Mouse (Mus musculus): ENCODE measurements around the gene March5. TPM values are rescaled to one million over a fixed set of nuclear protein-coding genes. Genes with fewer than 3 reads are reported as not detected.
A peak's percentile ranks its signal among the peaks of the same experiment; 100 is the strongest.
"Not testable (repeated sequence)": the region's sequence is repeated elsewhere in the genome, so short reads cannot be mapped to it uniquely, and the experiment has no call there.

Gene March5
- polyA plus RNA-seq, 1 experiment from 2014 or later, result 95.9 TPM

DNA sequence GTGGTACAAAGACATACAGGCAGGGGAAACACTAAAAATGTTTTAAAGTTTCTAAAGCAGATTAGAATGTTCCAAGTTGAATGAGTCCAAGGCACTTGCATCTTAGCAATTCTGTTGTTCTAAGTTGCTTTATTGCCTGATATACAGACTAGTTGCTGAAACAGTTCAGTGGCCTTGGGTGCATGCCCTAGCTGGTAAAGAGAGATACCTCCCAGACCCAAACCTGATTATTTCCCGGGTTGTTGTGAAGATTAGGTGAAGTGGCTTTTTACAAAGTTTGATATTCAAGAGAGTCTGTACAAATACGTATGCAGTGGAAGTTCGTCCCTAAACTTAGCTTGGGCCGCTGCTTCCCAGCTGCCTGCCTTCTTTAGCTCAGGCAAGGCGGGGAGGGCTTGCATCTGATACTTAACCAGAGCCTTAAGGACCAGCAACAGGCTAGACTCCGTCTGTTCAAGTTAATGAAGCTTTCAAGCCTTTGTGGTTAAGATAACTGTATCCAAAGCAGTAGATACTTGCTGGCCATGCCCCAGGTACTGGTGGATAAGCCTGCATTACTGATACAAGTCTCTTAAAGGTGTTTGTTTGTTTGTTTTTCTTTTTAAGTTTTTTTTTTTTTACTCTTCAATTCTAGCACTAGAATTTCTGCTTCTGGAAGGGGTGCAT lies 18.0 kb downstream of the March5 start:
- H3K36me3 ChIP-seq, result peaks cover 35% of the 10 kb centered on the region
- no peak for DNase-seq (ENCODE audit: low spot score)
- H3K27ac ChIP-seq, result no peak overlapping the region
- 62% methylated on average over 6 of the region's 6 CpGs for WGBS
- H3K9me3 ChIP-seq, result no peaks in the 10 kb centered on the region
- H3K4me3 ChIP-seq, result no peak overlapping the region
- H3K27me3 ChIP-seq (ENCODE audit: insufficient read depth, poor library complexity, severe bottlenecking), result no peaks in the 10 kb centered on the region
- no peaks in the 10 kb centered on the region for H3K4me1 ChIP-seq

DNA sequence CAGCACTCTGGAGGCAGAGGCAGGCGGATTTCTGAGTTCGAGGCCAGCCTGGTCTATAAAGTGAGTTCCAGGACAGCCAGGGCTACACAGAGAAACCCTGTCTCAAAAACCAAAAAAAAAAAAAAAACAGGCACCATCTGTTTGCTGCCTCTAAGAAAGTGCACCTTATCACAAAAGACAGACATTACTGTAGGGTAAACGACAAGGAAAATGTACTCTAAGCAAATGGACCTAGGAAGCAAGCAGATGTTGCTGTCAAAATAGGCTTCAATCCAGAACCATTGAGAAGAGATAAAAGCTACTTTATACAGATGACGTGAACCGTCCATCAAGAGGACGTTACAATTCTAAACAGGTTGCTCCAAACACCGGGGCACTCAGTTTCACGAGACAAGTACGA lies 25.3 kb downstream of the March5 start:
- Histone ChIP-seq H3K4me1 (peaks cover 10% of the 10 kb centered on the region), H3K27me3 (ENCODE audit: insufficient read depth, poor library complexity, severe bottlenecking) (peaks cover 47% of the 10 kb centered on the region)
- not testable (repeated sequence) for H3K4me3 ChIP-seq, H3K36me3 ChIP-seq, H3K27ac ChIP-seq, H3K9me3 ChIP-seq
- DNase-seq (ENCODE audit: low spot score), result peak; percentile 48
- WGBS, result 71% methylated on average over 9 of the region's 9 CpGs

DNA sequence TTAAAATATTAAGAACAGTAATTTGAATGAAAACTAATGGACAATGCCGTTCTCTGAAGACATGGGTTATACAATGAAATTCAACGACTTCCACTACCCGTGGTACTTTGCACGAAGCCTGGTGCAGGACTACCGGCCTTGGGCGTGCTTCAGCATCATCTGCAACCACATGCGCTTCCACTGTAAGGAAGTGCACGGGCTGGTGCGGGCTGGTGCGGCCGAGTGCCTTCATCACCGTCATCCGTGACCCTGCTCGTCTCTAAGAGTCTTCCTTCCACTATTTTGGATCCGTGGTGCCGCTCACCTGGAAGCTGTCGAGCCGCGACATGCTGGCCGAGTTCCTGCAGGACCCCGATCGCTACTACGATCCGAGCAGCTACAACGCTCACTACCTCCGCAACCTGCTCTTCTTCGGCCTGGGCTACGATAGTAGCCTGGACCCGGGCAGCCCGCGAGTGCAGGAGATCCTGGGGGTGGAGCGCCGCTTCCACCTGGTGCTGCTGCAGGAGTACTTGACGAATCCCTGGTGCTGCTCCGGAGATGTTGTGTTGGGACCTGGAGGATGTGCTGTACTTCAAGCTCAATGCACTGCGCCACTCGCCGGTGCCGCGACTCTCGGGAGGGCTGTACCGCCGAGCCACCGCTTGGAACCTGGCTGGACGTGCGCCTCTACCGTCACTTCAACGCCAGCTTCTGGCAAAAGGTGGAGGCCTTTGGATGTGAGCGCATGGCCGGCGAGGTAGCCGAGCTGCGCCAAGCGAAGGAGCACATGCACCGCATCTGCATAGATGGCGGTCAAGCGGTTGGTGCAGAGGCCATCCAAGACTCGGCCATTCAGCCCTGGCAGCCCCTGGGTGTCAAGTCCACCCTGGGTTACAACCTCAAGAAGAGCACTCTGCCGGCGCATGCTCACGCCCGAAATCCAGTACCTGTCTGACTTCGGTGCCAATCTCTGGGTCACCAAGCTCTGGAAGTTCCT lies 26.5 kb downstream of the March5 start:
- Histone ChIP-seq H3K9me3 (no peaks in the 10 kb centered on the region), H3K27ac (peak overlapping the region; percentile 78), H3K36me3 (no peaks in the 10 kb centered on the region), H3K4me3 (peak overlapping the region; percentile 63), H3K27me3 (ENCODE audit: insufficient read depth, poor library complexity, severe bottlenecking) (peaks cover 53% of the 10 kb centered on the region), H3K4me1 (peaks cover 22% of the 10 kb centered on the region)
- DNase-seq (ENCODE audit: low spot score), result no peak
- WGBS, result 4% methylated on average over 63 of the region's 63 CpGs

DNA sequence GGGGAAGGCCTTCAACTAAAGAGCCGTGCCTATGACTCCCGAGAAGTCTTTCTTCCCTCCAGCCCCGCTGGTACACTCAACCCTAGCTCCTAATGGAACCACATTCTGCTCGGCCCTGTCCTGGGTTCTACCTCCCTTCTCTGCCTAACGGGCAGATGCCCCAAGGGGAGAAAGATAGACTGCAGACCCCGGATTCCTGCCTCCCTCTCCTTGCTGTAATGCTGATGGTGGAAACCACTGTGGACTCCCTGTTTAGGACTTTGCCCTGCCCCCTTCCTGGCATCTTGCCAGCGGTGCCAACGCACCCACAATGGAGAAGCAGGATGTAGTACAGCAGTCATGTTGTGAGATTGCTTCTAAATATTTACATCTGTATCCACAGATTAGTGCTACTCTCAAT lies 28.5 kb downstream of the March5 start:
- peaks cover 24% of the 10 kb centered on the region for H3K4me1 ChIP-seq
- peaks cover 53% of the 10 kb centered on the region for H3K27me3 ChIP-seq (ENCODE audit: insufficient read depth, poor library complexity, severe bottlenecking)
- no peak overlapping the region for H3K27ac ChIP-seq
- 58% methylated on average over 8 of the region's 8 CpGs for WGBS
- DNase-seq (ENCODE audit: low spot score), result no peak
- H3K36me3 ChIP-seq, result no peaks in the 10 kb centered on the region
- H3K9me3 ChIP-seq, result no peaks in the 10 kb centered on the region
- no peak overlapping the region for H3K4me3 ChIP-seq

DNA sequence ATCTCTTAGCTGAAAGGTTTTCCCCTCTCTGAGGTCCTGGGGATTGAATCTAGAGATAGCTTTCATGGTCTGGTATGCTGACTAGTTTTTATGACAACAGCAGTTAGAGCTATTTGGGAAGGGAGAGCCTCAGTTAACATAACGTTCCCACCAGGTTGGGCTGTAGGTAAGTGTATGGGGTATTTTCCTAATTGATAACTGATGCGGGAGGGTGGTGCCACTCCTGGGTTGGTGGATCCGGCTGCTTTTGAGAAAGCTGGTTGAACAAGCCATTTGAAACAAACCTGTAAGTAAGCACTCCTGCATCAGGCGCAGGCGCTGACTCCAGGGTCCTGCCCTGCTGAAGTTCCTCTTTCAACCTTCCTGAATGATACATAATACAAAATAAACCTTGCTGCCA lies 30.0 kb downstream of the March5 start:
- no peak for DNase-seq (ENCODE audit: low spot score)
- peaks cover 24% of the 10 kb centered on the region for H3K4me1 ChIP-seq
- H3K27ac ChIP-seq, result peak overlapping the region; percentile 44; the same call in 1 of the 2 replicates
- H3K9me3 ChIP-seq, result no peaks in the 10 kb centered on the region
- H3K36me3 ChIP-seq, result no peaks in the 10 kb centered on the region
- WGBS, result 47% methylated on average over 5 of the region's 5 CpGs
- H3K27me3 ChIP-seq (ENCODE audit: insufficient read depth, poor library complexity, severe bottlenecking), result peaks cover 53% of the 10 kb centered on the region
- no peak overlapping the region for H3K4me3 ChIP-seq

DNA sequence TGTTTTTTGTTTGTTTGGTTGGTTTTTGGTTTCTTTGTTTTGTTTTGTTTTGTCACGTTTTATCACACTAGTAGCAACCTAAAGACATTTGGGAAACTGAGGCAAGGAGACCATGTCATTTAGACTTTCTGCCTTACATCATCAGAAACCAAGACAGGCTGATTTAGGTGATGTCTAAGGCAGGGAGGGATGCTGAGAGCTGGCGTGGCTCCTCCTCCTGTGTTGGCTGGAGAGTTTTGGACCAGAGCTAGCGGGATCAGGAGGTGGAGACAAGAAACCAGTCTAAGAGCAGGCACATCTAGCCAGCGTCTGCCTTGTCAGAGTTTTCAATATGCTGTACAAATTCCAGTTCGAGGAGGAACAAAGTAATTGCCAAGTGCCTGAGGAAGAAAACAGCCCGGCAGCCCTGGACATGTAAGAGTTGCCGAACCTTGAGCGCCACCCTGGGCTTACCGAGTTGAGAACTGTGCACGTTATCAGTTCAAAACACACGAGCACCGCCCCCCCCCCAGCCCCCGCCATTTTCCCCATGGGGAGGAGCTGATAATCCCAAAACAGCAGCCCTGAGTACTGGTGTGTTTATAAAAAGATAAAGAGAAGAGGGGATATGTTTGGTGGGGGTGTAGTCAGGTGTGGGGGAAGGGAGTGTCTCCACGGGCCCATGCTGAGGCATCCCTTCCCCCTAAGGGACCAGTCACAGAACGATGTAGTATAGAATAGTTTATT lies 30.5 kb downstream of the March5 start:
- H3K9me3 ChIP-seq, result no peaks in the 10 kb centered on the region
- peak; percentile 93 for DNase-seq (ENCODE audit: low spot score)
- peak overlapping the region; percentile 44; the same call in 1 of the 2 replicates for H3K27ac ChIP-seq
- H3K4me1 ChIP-seq, result peaks cover 24% of the 10 kb centered on the region
- 7% methylated on average over 15 of the region's 15 CpGs for WGBS
- no peaks in the 10 kb centered on the region for H3K36me3 ChIP-seq
- peaks cover 51% of the 10 kb centered on the region for H3K27me3 ChIP-seq (ENCODE audit: insufficient read depth, poor library complexity, severe bottlenecking)
- H3K4me3 ChIP-seq, result no peak overlapping the region; the same call in 1 of the 2 replicates

DNA sequence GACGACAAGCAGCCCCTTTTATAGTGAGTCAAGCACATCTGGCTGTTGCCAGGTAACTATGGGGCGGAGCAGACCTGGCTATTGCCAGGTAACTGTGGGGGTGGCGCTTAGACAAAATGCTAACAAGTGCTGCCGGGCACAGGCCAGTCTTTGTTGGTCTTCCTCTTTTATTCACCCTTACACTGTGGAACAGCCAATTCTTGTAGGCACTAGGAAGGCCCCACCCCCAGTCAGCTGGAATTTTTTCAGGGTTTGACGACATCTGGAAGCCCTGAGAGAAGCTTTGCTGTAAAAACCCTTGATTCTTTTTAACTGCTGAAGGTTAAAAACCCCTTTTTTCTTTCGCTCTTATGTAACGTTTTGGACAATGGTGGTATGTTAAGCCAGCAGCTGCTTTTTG lies 31.3 kb downstream of the March5 start:
- Histone ChIP-seq H3K4me3 (no peak overlapping the region), H3K4me1 (peaks cover 22% of the 10 kb centered on the region), H3K27me3 (ENCODE audit: insufficient read depth, poor library complexity, severe bottlenecking) (peaks cover 45% of the 10 kb centered on the region), H3K9me3 (no peaks in the 10 kb centered on the region), H3K36me3 (no peaks in the 10 kb centered on the region), H3K27ac (peak overlapping the region; percentile 16; the same call in 1 of the 2 replicates)
- DNase-seq (ENCODE audit: low spot score), result no peak
- 15% methylated on average over 7 of the region's 7 CpGs for WGBS

DNA sequence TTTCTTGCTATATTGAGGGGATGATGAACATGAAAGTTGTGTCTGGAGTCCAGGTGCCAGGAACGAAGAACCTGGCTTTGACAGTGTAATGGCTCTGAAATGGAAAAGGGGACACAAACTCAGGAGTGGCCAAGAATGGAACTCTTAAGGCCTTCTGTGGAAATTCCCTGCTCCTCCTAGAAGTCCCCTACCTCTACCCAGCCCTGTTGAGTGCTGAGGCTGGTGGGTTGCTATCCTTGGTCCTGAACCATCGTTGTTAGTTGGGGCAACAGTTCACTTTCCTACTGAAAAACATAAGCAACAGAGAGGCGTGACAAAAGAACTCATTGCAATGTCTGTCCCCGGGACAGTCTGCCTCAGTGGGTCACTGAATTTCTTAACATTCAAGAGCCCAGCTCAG lies 31.8 kb downstream of the March5 start:
- H3K4me1 ChIP-seq, result peaks cover 17% of the 10 kb centered on the region
- 30% methylated on average over 4 of the region's 4 CpGs for WGBS
- H3K4me3 ChIP-seq, result no peak overlapping the region
- peak overlapping the region; percentile 16; the same call in 1 of the 2 replicates for H3K27ac ChIP-seq
- H3K27me3 ChIP-seq (ENCODE audit: insufficient read depth, poor library complexity, severe bottlenecking), result peaks cover 41% of the 10 kb centered on the region
- H3K36me3 ChIP-seq, result no peaks in the 10 kb centered on the region
- peak; percentile 75 for DNase-seq (ENCODE audit: low spot score)
- H3K9me3 ChIP-seq, result no peaks in the 10 kb centered on the region

DNA sequence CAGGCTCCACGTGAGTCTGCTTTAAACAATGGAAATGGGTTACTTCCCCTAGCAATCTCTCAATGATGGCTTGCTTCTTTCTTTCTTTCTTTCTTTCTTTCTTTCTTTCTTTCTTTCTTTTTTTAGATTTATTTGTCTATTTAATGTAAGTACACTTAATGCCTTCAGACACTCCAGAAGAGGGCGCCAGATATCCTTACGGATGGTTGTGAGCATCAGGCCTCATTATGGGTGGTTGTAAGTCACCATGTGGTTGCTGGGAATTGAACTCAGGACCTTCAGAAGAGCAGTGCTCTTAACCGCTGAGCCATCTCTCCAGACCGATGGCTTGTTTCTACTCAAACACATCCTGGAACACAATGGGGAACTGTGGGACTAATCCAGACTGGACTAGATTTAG lies 33.9 kb downstream of the March5 start:
- Histone ChIP-seq H3K27me3 (ENCODE audit: insufficient read depth, poor library complexity, severe bottlenecking) (peaks cover 20% of the 10 kb centered on the region; the same call in 1 of the 2 replicates), H3K4me1 (peaks cover 14% of the 10 kb centered on the region), H3K9me3 (no peaks in the 10 kb centered on the region), H3K4me3 (no peak overlapping the region), H3K27ac (no peak overlapping the region), H3K36me3 (no peaks in the 10 kb centered on the region)
- WGBS, result 60% methylated on average over 5 of the region's 5 CpGs
- DNase-seq (ENCODE audit: low spot score), result no peak

DNA sequence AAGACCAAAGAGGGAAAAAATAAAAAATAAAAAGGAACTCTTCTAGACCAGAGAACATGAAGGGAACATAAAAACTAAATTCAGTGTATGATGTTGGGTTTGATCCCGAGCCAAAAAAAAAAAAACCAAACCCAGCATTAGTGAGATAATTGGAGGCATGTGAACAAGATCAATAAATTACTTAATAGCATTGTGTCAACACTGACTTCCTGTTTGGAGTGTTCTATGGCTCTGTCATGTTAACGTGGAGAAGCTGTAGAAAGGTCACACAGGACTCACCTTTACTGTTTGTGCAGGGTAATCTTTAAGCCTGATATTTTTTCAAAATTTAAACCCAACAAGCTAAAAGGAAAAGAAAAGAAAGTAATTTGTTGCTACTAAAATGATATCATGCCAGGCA lies 35.4 kb downstream of the March5 start:
- 58% methylated on average over 2 of the region's 2 CpGs for WGBS
- Histone ChIP-seq H3K4me1 (peaks cover 13% of the 10 kb centered on the region), H3K27me3 (ENCODE audit: insufficient read depth, poor library complexity, severe bottlenecking) (0 out of 2 replicates have a peak, but pooled peaks cover 6% of the 10 kb centered on the region), H3K27ac (no peak overlapping the region), H3K4me3 (no peak overlapping the region), H3K9me3 (no peaks in the 10 kb centered on the region), H3K36me3 (no peaks in the 10 kb centered on the region)
- DNase-seq (ENCODE audit: low spot score), result no peak

DNA sequence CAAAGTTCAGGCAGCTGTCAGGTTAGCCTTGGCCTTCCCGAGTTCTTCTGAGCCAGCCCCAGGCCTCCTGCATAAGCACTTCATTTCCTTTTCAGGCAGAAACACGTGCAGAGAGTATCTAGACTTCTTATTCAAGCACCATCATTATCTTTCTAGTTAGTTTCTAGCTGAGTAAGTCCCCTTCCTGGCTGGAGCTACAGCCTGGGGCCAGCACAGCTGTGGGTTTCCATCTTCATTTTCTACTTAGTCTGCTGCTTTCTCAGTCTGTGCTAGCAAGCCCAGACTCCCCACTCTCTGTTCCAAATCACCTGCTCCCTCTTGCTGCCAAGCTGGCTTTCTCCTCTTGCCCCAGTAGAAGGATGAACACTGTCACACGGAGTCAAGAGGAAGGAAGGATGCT lies 39.5 kb downstream of the March5 start:
- Histone ChIP-seq H3K36me3 (no peaks in the 10 kb centered on the region), H3K27me3 (ENCODE audit: insufficient read depth, poor library complexity, severe bottlenecking) (no peaks in the 10 kb centered on the region), H3K9me3 (no peaks in the 10 kb centered on the region), H3K4me3 (no peak overlapping the region), H3K27ac (no peak overlapping the region), H3K4me1 (no peaks in the 10 kb centered on the region)
- no peak for DNase-seq (ENCODE audit: low spot score)
- 51% methylated on average over 3 of the region's 3 CpGs for WGBS

DNA sequence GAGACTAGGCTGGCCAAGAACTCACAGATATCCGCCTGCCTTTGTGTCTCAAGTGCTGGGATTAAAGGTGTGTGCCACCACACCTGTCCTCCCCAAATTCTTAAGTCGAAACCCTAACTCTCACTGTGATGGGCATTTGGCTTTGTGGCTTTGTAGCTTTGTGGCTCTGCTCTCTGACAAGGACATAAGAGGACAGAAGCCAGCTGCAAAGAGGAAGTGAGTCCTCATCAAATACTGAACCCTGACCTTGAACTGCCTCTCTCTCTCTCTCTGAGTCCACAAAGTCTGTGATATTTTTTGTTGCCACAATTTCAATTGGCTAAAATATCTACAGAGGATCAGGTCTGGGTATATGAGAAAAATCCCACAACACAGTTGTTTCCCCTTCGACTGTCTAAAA lies 40.9 kb downstream of the March5 start:
- H3K4me3 ChIP-seq, result no peak overlapping the region
- DNase-seq (ENCODE audit: low spot score), result no peak
- H3K27me3 ChIP-seq (ENCODE audit: insufficient read depth, poor library complexity, severe bottlenecking), result no peaks in the 10 kb centered on the region
- no peak overlapping the region for H3K27ac ChIP-seq
- H3K4me1 ChIP-seq, result no peaks in the 10 kb centered on the region
- H3K9me3 ChIP-seq, result no peaks in the 10 kb centered on the region
- 68% methylated on average over 3 of the region's 3 CpGs for WGBS
- H3K36me3 ChIP-seq, result no peaks in the 10 kb centered on the region
